Mouse (Mus musculus) forebrain, embryonic 16.5 days (tissue): ENCODE data around the gene Asb1. TPM values are rescaled to one million over a fixed set of nuclear protein-coding genes. Genes with fewer than 3 reads are reported as not detected.

Experiments
- ATAC-seq: fragments of 200-750 bp; cut with Nextera tagmentation; 2 replicates; pipeline ENCODE4 v1.8.0; 2017; ENCODE audit warnings: mild to moderate bottlenecking, moderate library complexity
- H3K27ac ChIP-seq: fragments of 300-500 bp; sonication (generic); 2 replicates; pipeline ENCODE4 v1.5.1; 2014; ENCODE audit warnings: low read length, control low read depth
- H3K27me3 ChIP-seq: fragments of 300-500 bp; sonication (generic); replicated peaks from 2 replicates; pipeline ENCODE4 v1.6.1; 2014; ENCODE audit warnings: low read length; ENCODE audit not compliant: control insufficient read depth, insufficient read depth
- H3K36me3 ChIP-seq: fragments of 300-500 bp; sonication (generic); 2 replicates; pipeline ENCODE4 v1.6.1; 2014; ENCODE audit not compliant: control insufficient read depth, insufficient read depth
- H3K4me1 ChIP-seq: fragments of 300-500 bp; sonication (generic); replicated peaks from 2 replicates; pipeline ENCODE4 v1.6.1; 2014; ENCODE audit warnings: low read length; ENCODE audit not compliant: control insufficient read depth, insufficient read depth
- H3K4me2 ChIP-seq: fragments of 300-500 bp; sonication (generic); 2 replicates; pipeline ENCODE4 v1.6.1; 2014; ENCODE audit warnings: mild to moderate bottlenecking, low read length, control low read depth
- H3K4me3 ChIP-seq: fragments of 300-500 bp; sonication (generic); replicated peaks from 2 replicates; pipeline ENCODE4 v1.5.1; 2014; ENCODE audit warnings: mild to moderate bottlenecking, low read length, control low read depth
- H3K9ac ChIP-seq: fragments of 300-500 bp; sonication (generic); replicated peaks from 2 replicates; pipeline ENCODE4 v1.6.1; 2014; ENCODE audit warnings: low read depth, low read length, control low read depth
- H3K9me3 ChIP-seq: fragments of 300-500 bp; sonication (generic); 2 replicates; pipeline ENCODE4 v1.6.1; 2016; ENCODE audit warnings: low read length; ENCODE audit not compliant: control insufficient read depth
- WGBS: fragments of 180-500 bp; shearing (Covaris S2); extraction: QIAGEN DNeasy Blood & Tissue Kit; methylation state at CpG from one replicate; pipeline ENCODE4 v1.1.7; 2014; 5-methylcytosine and 5-hydroxymethylcytosine counted together
- polyA plus RNA-seq: library from polyadenylated mRNA; unstranded; fragments of >200 nt; fragmentation: Nextera tagmentation; extraction: Ambion mirVana; gene quantifications from 2 replicates; pipeline ENCODE4 v1.2.1, GENCODE M21; 2015

Asb1 gene
- polyA plus RNA-seq, 1 experiment from 2014 or later = 14.1 TPM

GRCm38 (mm10) chr1:91584969-91585835 lies 44.9 kb downstream of the Asb1 start:
- no peaks in the 10 kb centered on the region for H3K27me3 ChIP-seq
- H3K4me2 ChIP-seq = no peak overlapping the region
- H3K36me3 ChIP-seq = no peaks in the 10 kb centered on the region
- no peaks in the 10 kb centered on the region for H3K9me3 ChIP-seq
- ATAC-seq = no peak
- no peaks in the 10 kb centered on the region for H3K4me1 ChIP-seq
- WGBS = 83% methylated on average over 17 of the region's 17 CpGs
- H3K9ac ChIP-seq = no peak overlapping the region
- no peak overlapping the region for H3K4me3 ChIP-seq
- H3K27ac ChIP-seq = no peak overlapping the region

- ATAC-seq = no peak
These were observed 49.4 kb downstream of the Asb1 start for GRCm38 (mm10) chr1:91589738-91590137.

GRCm38 (mm10) chr1:91595521-91596020 lies 55.2 kb downstream of the Asb1 start:
- H3K27me3 ChIP-seq = no peaks in the 10 kb centered on the region
- WGBS = 84% methylated on average over 9 of the region's 9 CpGs
- 0 out of 2 replicates have a peak, but pooled peaks cover 2% of the 10 kb centered on the region for H3K4me1 ChIP-seq
- H3K36me3 ChIP-seq = no peaks in the 10 kb centered on the region
- H3K9ac ChIP-seq = no peak overlapping the region
- H3K9me3 ChIP-seq = peaks cover 4% of the 10 kb centered on the region; the same call in 1 of the 2 replicates
- no peak overlapping the region for H3K27ac ChIP-seq
- H3K4me2 ChIP-seq = no peak overlapping the region
- no peak overlapping the region for H3K4me3 ChIP-seq
- no peak for ATAC-seq

More at GRCm38 (mm10) chr1:91589738-91590137, 49.4 kb downstream of the Asb1 start:
- WGBS = 82% methylated on average over 6 of the region's 6 CpGs
- Histone ChIP-seq H3K4me1 (no peaks in the 10 kb centered on the region), H3K36me3 (no peaks in the 10 kb centered on the region), H3K9ac (no peak overlapping the region), H3K4me2 (no peak overlapping the region), H3K27me3 (no peaks in the 10 kb centered on the region), H3K4me3 (no peak overlapping the region), H3K27ac (no peak overlapping the region), H3K9me3 (peaks cover 4% of the 10 kb centered on the region; the same call in 1 of the 2 replicates)

- WGBS = 77% methylated on average over 5 of the region's 5 CpGs
- Histone ChIP-seq H3K27me3 (no peaks in the 10 kb centered on the region), H3K4me3 (no peak overlapping the region), H3K27ac (no peak overlapping the region), H3K9ac (no peak overlapping the region), H3K4me1 (peaks cover 7% of the 10 kb centered on the region), H3K9me3 (peaks cover 4% of the 10 kb centered on the region; the same call in 1 of the 2 replicates), H3K36me3 (no peaks in the 10 kb centered on the region), H3K4me2 (no peak overlapping the region)
- no peak for ATAC-seq
These were observed 57.3 kb downstream of the Asb1 start for GRCm38 (mm10) chr1:91597611-91598010.

GRCm38 (mm10) chr1:91600671-91601361 lies 60.5 kb downstream of the Asb1 start:
- ATAC-seq = peak; percentile 91
- Histone ChIP-seq H3K4me3 (no peak overlapping the region), H3K27me3 (no peaks in the 10 kb centered on the region), H3K27ac (no peak overlapping the region), H3K9me3 (no peaks in the 10 kb centered on the region), H3K9ac (no peak overlapping the region), H3K36me3 (no peaks in the 10 kb centered on the region), H3K4me2 (no peak overlapping the region), H3K4me1 (peaks cover 7% of the 10 kb centered on the region)
- WGBS = 23% methylated on average over 9 of the region's 9 CpGs

GRCm38 (mm10) chr1:91601362-91602096 lies 61.2 kb downstream of the Asb1 start:
- WGBS = 81% methylated on average over 2 of the region's 2 CpGs

GRCm38 (mm10) chr1:91605632-91606031 lies 65.3 kb downstream of the Asb1 start:
- Histone ChIP-seq H3K9ac (no peak overlapping the region), H3K4me2 (no peak overlapping the region), H3K27ac (no peak overlapping the region), H3K4me3 (no peak overlapping the region), H3K9me3 (no peaks in the 10 kb centered on the region), H3K27me3 (no peaks in the 10 kb centered on the region), H3K4me1 (peaks cover 5% of the 10 kb centered on the region), H3K36me3 (no peaks in the 10 kb centered on the region)
- WGBS = 56% methylated on average over 14 of the region's 14 CpGs
- no peak for ATAC-seq

More at GRCm38 (mm10) chr1:91601362-91602096, 61.2 kb downstream of the Asb1 start:
- Histone ChIP-seq H3K27ac (no peak overlapping the region), H3K4me2 (no peak overlapping the region), H3K4me1 (peaks cover 7% of the 10 kb centered on the region), H3K9ac (no peak overlapping the region), H3K27me3 (no peaks in the 10 kb centered on the region), H3K9me3 (no peaks in the 10 kb centered on the region), H3K4me3 (no peak overlapping the region), H3K36me3 (no peaks in the 10 kb centered on the region)
- ATAC-seq = no peak

GRCm38 (mm10) chr1:91606701-91607100 lies 66.4 kb downstream of the Asb1 start:
- 93% methylated on average over 7 of the region's 7 CpGs for WGBS
- Histone ChIP-seq H3K36me3 (no peaks in the 10 kb centered on the region), H3K4me1 (no peaks in the 10 kb centered on the region; the same call in 1 of the 2 replicates)

GRCm38 (mm10) chr1:91607141-91607540 lies 66.8 kb downstream of the Asb1 start:
- H3K36me3 ChIP-seq = no peaks in the 10 kb centered on the region
- H3K4me2 ChIP-seq = no peak overlapping the region
- no peaks in the 10 kb centered on the region for H3K9me3 ChIP-seq
- WGBS = 76% methylated on average over 6 of the region's 6 CpGs
- no peak overlapping the region for H3K9ac ChIP-seq
- H3K4me3 ChIP-seq = no peak overlapping the region
- no peak overlapping the region for H3K27ac ChIP-seq
- ATAC-seq = no peak
- no peaks in the 10 kb centered on the region; the same call in 1 of the 2 replicates for H3K4me1 ChIP-seq
- H3K27me3 ChIP-seq = no peaks in the 10 kb centered on the region

More at GRCm38 (mm10) chr1:91606701-91607100, 66.4 kb downstream of the Asb1 start:
- no peaks in the 10 kb centered on the region for H3K27me3 ChIP-seq
- no peak for ATAC-seq
- no peaks in the 10 kb centered on the region for H3K9me3 ChIP-seq
- H3K27ac ChIP-seq = no peak overlapping the region
- no peak overlapping the region for H3K4me2 ChIP-seq
- H3K4me3 ChIP-seq = no peak overlapping the region
- H3K9ac ChIP-seq = no peak overlapping the region
